Mouse (Mus musculus): ENCODE data around the gene Zfp296.

The Zfp296 gene

GRCm38 (mm10) chr7:19557982-19558900, 18.8 kb upstream of the Zfp296 start:
- ChIA-PET CTCF (interaction anchor here (0.6 to 2.4 kb wide), 17 partner anchors 9 to 153 kb away, joined by 3 to 12 read pairs (median 3); partner anchors contain the start of gene Nkpd1 (in 1 of the 4)), POLR2A (interaction anchor here (0.7 to 5.8 kb wide), 11 partner anchors 9 to 209 kb away, joined by 3 to 50 read pairs (median 4); no protein-coding TSS in a partner anchor)

DNA sequence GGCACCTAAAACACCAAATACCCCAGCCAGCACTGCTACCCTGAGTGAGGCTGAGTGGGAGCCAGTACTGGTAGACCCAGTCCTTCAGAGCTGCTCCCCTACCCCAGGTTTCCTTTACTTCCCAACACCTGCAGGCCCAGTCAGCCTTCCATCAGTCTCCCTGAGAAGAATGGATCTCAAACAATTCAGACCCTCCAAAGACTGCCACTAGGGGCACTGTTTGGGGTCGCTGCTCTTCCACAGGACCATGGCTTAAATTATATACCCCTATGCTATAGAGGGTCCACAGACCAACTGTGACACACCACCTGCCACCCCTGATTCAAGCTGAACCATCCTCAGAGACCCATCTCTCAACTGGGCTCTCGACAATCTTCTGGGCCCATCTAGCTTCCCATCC, 18.1 kb upstream of the Zfp296 start:
- CTCF ChIA-PET: interaction anchor here in 3 of 4 experiments (0.6 to 2.4 kb wide), 16 partner anchors 9 to 148 kb away, joined by 3 to 12 read pairs (median 3); partner anchors contain the start of gene Nkpd1 (in 1 of the 3)

GRCm38 (mm10) chr7:19560491-19561260, 16.4 kb upstream of the Zfp296 start:
- CTCF ChIA-PET: interaction anchor here in 3 of 4 experiments (0.5 to 4.4 kb wide), 13 partner anchors 8 to 197 kb away, joined by 3 to 31 read pairs (median 4); no protein-coding TSS in a partner anchor
- POLR2A ChIA-PET: interaction anchor here (0.6 to 5.8 kb wide), 18 partner anchors 9 to 274 kb away, joined by 3 to 50 read pairs (median 5); partner anchors contain the start of gene Nkpd1 (in 1 of the 4)

More for the DNA sequence above, 18.1 kb upstream of the Zfp296 start:
- POLR2A ChIA-PET: interaction anchor here in 3 of 4 experiments (0.8 to 5.8 kb wide), 14 partner anchors 9 to 128 kb away, joined by 3 to 50 read pairs (median 3); no protein-coding TSS in a partner anchor

DNA sequence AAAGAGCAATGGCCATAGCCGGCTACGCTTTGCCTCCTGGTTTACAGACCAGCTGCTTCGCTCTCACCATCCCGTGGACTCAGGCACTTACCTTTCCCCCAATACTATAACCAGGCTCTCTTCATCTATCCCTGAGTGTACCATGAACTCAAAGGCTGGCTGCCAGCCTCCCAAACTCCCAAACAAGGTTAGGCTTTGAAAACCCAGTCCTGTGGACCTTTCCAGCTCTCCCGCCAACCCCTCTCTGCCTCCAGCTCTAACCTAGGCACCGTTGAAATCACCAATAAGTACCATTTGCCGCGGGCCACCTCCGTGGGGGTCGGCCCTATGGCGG, 15.7 kb upstream of the Zfp296 start:
- ChIA-PET POLR2A (interaction anchor here (0.6 to 5.8 kb wide), 32 partner anchors 8 to 444 kb away, joined by 3 to 50 read pairs (median 4); partner anchors contain the start of genes Bloc1s3 (in 1 of the 4), Clptm1 (in 1 of the 4), Gemin7 (in 1 of the 4) and Nkpd1 (in 1 of the 4)), CTCF (interaction anchor here in 3 of 4 experiments (0.7 to 4.4 kb wide), 16 partner anchors 13 to 118 kb away, joined by 3 to 31 read pairs (median 4); no protein-coding TSS in a partner anchor)

DNA sequence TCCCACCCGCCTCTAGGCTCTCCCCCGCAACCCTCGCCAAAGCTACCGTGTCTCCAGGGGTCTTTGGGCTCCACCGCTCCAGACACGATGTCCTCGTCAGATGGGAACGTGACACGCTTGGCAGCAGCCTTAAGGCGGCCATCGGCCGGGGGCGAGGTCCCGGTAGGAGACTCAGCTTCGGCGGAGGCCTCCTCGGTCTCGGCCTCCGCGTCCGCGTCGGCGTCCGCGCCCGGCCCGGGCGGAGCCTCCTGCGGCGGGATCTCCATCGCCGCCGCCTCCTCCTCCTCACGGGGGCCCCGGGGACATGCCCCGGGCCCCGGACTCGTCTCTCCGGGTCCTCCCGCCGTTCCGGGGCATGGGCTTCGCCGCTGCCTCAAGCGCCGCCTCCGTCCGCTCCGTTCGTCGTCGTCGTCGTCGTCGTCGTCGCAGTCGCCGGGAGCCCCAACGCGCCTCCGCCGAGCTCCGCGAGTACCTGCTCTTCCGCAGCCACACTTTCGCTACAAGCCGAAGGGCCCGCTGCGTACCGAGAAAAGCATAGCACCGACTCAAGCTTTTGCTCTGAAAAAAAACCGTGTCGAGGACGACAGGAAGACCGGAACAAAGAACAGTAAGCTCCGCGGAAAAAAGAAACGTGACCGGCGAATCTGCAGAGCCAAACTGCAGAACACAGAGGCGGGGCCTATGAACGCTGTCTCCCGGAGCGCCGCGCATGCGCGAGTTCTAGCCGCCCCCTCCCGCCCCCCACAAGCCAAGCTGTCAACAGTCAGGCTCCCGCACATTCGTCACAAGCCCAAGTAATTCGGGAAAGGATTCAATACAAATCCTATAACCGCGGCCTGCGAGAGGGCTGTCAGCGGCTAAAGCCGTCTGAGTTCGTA, 15.1 kb upstream of the Zfp296 start:
- POLR2A ChIA-PET: interaction anchor here (0.6 to 5.8 kb wide), 50 partner anchors 8 to 668 kb away, joined by 3 to 50 read pairs (median 4); partner anchors contain the start of genes Tomm40 (in 2 of the 4), Bloc1s3 (in 1 of the 4), Clptm1 (in 1 of the 4) and Gemin7 (in 1 of the 4)
- CTCF ChIA-PET: interaction anchor here (0.6 to 4.4 kb wide), 27 partner anchors 10 to 469 kb away, joined by 3 to 31 read pairs (median 4); no protein-coding TSS in a partner anchor

DNA sequence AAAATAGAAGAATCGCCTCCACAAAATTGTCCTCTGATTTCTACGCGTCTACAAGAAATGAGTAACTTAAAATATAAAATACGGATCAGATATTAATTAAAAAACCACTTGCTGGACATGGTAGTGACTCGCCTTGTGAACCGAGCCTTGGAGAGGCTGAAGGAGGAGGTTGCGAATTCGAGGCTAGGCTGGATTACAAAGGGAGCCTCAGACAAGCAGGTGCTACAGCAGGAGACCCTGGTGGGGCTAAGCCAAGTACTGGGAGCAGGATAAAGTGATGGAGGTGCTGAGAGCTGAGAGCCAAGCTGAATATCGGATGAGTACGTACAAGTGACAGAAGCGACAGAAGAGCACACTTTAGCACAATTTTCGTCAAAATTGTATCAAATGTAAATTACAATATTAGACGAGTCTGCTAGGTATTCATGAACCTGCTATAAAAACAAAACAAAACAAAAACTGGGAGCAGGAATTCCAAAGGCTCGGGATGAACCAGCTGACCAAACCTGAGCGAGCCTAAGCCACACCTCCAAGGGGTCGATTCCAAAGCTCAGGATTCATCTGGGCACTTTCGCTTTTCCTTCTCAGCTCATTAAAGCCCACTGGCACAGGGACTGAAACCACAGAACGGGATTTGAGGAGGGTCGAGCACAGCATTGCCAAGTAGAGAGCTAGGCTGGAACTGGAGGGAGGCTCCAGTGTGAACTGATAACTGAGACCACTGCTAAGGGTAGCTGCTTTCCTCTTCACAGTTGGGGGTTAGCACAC, 14.3 kb upstream of the Zfp296 start, which contains the start of gene Ppp1r37:
Gene Ppp1r37, minus strand, starts transcription at position 434 of the 768 bp plus-strand sequence.
- POLR2A ChIA-PET: interaction anchor here (0.5 to 5.8 kb wide), 46 partner anchors 9 to 669 kb away, joined by 3 to 50 read pairs (median 4); partner anchors contain the start of genes Tomm40 (in 2 of the 4), Zfp296 (in 2 of the 4), Bloc1s3 (in 1 of the 4) and Clptm1 (in 1 of the 4)

GRCm38 (mm10) chr7:19563884-19564283, 13.2 kb upstream of the Zfp296 start:
- ChIA-PET POLR2A (interaction anchor here in 2 of 4 experiments (0.7 to 3.2 kb wide), 9 partner anchors 15 to 137 kb away, joined by 3 to 17 read pairs (median 4); partner anchors contain the start of genes Apoe (in 1 of the 2), Gemin7 (in 1 of the 2) and Zfp296 (in 1 of the 2)), CTCF (interaction anchor here in 3 of 4 experiments (0.9 to 4.4 kb wide), 8 partner anchors 8 to 158 kb away, joined by 3 to 31 read pairs (median 4); no protein-coding TSS in a partner anchor)

More for the DNA sequence above, 14.3 kb upstream of the Zfp296 start, which contains the start of gene Ppp1r37:
- CTCF ChIA-PET: interaction anchor here (0.6 to 4.4 kb wide), 31 partner anchors 9 to 470 kb away, joined by 3 to 31 read pairs (median 4); partner anchors contain the start of gene Nkpd1 (in 1 of the 4)

DNA sequence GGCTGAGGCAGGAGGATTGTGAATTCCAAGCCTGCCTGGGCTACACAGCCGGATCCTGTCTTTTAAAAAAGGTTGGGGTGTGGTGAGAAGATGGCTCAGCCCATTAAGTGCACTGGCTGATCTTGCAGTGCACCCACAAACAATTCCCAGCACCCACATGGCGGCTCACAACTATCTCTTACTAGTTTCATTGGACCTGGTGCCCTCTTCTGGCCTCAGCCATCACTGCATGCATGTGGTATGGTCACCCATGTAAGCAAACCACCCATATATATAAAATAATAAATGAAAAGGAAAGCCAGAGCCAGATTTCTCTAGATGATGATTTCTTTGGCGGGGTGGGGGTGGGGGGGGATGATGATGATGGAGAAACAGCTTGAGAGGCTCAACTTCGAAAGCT, 12.6 kb upstream of the Zfp296 start:
- ChIA-PET POLR2A (interaction anchor here (0.5 to 1.7 kb wide), 10 partner anchors 15 to 213 kb away, joined by 3 to 6 read pairs (median 3); partner anchors contain the start of gene Apoe (in 1 of the 4)), CTCF (interaction anchor here in 3 of 4 experiments (0.6 to 4.4 kb wide), 8 partner anchors 9 to 191 kb away, joined by 3 to 31 read pairs (median 6); no protein-coding TSS in a partner anchor)

DNA sequence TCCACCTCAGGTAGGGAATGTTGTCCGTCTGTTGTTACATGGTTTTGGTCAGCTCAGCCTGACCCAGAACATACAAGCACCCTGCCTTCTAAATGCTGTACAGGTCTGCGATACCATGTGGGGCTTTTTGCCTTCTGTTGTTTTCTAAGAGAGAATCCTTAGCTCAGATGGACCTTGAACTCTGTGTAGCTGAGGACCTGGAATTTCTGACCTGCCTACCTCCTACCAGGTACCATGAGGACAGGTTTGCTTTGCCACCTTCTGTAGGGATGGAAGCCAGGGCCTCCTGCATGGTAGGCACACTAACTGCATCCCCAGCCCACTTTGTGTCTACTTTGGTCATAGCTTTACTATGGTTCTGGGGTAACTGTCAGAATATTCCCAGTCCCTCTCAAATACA, 11.3 kb upstream of the Zfp296 start:
- POLR2A ChIA-PET: interaction anchor here in 3 of 4 experiments (0.6 to 1.6 kb wide), 4 partner anchors 26 to 141 kb away, joined by 3 to 4 read pairs (median 4); no protein-coding TSS in a partner anchor
- CTCF ChIA-PET: interaction anchor here in 3 of 4 experiments (0.6 to 1.7 kb wide), 3 partner anchors 21 to 160 kb away, joined by 5 to 7 read pairs (median 5); partner anchors contain the start of gene Ckm (in 1 of the 3)

GRCm38 (mm10) chr7:19567426-19567825, 9.7 kb upstream of the Zfp296 start:
- POLR2A ChIA-PET: interaction anchor here in 1 of 4 experiments (0.6 to 8.9 kb wide), 3 partner anchors 7 to 160 kb away, joined by 3 to 50 read pairs (median 5); partner anchors contain the start of gene Ppp1r37
- CTCF ChIA-PET: interaction anchor here in 3 of 4 experiments (0.6 to 2.1 kb wide), 3 partner anchors 22 to 78 kb away, joined by 3 to 6 read pairs (median 3); no protein-coding TSS in a partner anchor

- POLR2A ChIA-PET: interaction anchor here in 3 of 4 experiments (0.6 to 8.9 kb wide), 20 partner anchors 8 to 175 kb away, joined by 3 to 50 read pairs (median 4); partner anchors contain the start of genes Apoe (in 1 of the 3), Bloc1s3 (in 1 of the 3), Clasrp (in 1 of the 3) and Ppp1r37 (in 1 of the 3)
- CTCF ChIA-PET: interaction anchor here in 3 of 4 experiments (0.5 to 2.8 kb wide), 17 partner anchors 11 to 170 kb away, joined by 3 to 17 read pairs (median 4); no protein-coding TSS in a partner anchor
Observed at GRCm38 (mm10) chr7:19569647-19570046, 7.4 kb upstream of the Zfp296 start.

GRCm38 (mm10) chr7:19572926-19573775, 3.9 kb upstream of the Zfp296 start:
- ChIA-PET POLR2A (interaction anchor here (0.6 to 8.9 kb wide), 21 partner anchors 10 to 247 kb away, joined by 3 to 50 read pairs (median 3); partner anchors contain the start of genes Clasrp (in 2 of the 4), Ppp1r37 (in 2 of the 4), Apoe (in 1 of the 4) and Nkpd1 (in 1 of the 4)), CTCF (interaction anchor here in 3 of 4 experiments (0.6 to 4.6 kb wide), 13 partner anchors 10 to 196 kb away, joined by 3 to 33 read pairs (median 3); partner anchors contain the start of gene Ppp1r37 (in 2 of the 3))

DNA sequence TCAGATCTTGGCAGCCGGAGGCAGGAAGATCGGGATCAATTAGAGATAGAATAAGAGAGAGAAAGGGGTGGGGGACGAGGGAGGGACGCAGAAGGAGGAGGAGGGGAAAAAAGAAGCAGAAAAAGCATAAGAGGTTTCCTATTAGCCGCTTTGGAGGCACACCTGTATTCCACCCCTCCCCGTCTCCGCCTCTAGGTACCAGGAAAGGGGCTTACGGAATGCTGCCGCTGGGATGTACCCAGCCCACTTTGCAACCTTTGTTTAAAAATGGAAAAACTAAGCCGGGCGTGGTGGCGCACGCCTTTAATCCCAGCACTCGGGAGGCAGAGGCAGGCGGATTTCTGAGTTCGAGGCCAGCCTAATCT, 3.3 kb upstream of the Zfp296 start:
- CTCF ChIA-PET: interaction anchor here in 3 of 4 experiments (0.6 to 4.6 kb wide), 9 partner anchors 10 to 184 kb away, joined by 3 to 33 read pairs (median 4); no protein-coding TSS in a partner anchor
- POLR2A ChIA-PET: interaction anchor here in 3 of 4 experiments (0.6 to 8.9 kb wide), 13 partner anchors 10 to 168 kb away, joined by 3 to 50 read pairs (median 4); partner anchors contain the start of gene Ppp1r37 (in 2 of the 3)

DNA sequence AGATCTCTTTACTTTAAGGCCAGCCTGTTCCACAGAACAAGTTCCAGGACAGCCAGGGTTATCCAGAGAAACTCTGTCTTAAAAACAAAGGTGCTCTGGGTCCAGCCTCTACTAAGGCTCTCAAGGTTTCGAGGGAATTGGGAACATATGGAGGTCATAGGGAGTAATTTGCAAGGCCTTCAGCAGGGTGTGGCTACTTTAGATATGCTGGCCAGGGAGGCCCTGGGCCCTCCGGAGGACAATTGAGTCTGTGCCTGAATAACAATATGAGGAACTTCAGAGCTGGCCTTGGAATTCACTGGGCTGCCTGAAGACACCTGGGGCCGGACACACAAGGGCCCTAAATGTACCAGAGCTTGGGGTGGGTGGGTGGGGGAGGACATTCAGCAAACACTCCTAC, 1.5 kb upstream of the Zfp296 start:
- ChIA-PET CTCF (interaction anchor here in 3 of 4 experiments (0.5 to 4.6 kb wide), 4 partner anchors 14 to 354 kb away, joined by 3 to 33 read pairs (median 7); no protein-coding TSS in a partner anchor), POLR2A (interaction anchor here (0.5 to 8.9 kb wide), 23 partner anchors 8 to 372 kb away, joined by 3 to 50 read pairs (median 4); partner anchors contain the start of genes Ppp1r37 (in 1 of the 4) and Tomm40 (in 1 of the 4))

Data from embryonic stem cell, embryonic (primary cell).